Mouse (Mus musculus): ENCODE data around the gene Loxl4. TPM values are rescaled to one million over a fixed set of nuclear protein-coding genes. Genes with fewer than 3 reads are reported as not detected.

Gene Loxl4
- polyA plus RNA-seq, 1 experiment, result 0.08 TPM

- Histone ChIP-seq H3K27ac (ENCODE audit: insufficient read depth, low read length) (no peak overlapping the region), H3K4me1 (ENCODE audit: control insufficient read depth, insufficient read depth, low read length) (no peaks in the 10 kb centered on the region), H3K4me3 (ENCODE audit: insufficient read depth, low read length) (no peak overlapping the region)
- TF ChIP-seq POLR2A (IDR thresholded peaks at IDR 0.05; ENCODE audit: extremely low read depth, insufficient read depth, low read length) (no peak), CTCF (IDR thresholded peaks at IDR 0.05; ENCODE audit: extremely low read depth, insufficient read depth, low read length) (no peak)
Measured at GRCm38 (mm10) chr19:42580701-42581100, 31.9 kb downstream of the Loxl4 start.

DNA sequence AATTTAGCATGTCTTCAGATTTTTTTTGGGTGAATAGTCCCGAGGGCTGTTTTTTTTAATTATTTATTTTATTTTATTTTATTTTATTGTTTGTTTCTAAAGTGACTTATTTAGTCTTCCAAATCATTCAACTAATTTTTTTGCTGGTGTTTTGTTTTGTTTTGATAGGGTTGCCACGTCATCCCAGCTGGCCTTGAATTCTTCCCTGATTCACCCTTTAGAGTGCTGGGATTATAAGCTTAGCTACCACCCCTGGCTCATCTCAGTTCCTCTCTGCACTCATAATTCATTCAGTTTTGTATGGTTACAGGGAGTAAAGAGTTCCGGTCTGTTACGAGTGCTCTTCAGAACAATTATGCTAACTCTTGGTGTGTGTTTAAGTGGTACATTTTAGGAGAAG is 34.0 kb downstream of the Loxl4 start:
- Histone ChIP-seq H3K4me3 (ENCODE audit: insufficient read depth, low read length) (no peak overlapping the region), H3K4me1 (ENCODE audit: control insufficient read depth, insufficient read depth, low read length) (no peaks in the 10 kb centered on the region), H3K27ac (ENCODE audit: insufficient read depth, low read length) (no peak overlapping the region)
- TF ChIP-seq CTCF (IDR thresholded peaks at IDR 0.05; ENCODE audit: extremely low read depth, insufficient read depth, low read length) (no peak), POLR2A (IDR thresholded peaks at IDR 0.05; ENCODE audit: extremely low read depth, insufficient read depth, low read length) (no peak)

DNA sequence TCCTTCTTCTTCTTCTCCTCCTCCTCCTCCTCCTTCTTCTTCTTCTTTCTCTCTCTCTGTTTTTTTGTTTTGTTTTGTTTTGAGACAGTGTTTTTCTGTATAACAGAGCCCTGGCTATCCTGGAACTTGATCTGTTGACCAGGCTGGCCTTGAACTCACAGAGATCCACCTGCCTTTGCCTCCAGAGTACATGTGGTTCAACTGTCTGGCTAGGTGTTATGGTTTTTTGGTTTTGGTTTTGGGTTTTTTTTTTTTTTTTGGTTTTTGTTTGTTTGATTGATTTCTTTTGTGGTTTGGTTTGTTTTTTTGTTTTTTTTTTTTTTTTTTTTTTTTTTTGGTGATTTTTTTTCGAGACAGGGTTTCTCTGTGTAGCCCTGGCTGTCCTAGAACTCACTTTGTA is 35.8 kb downstream of the Loxl4 start:
- H3K27ac ChIP-seq (ENCODE audit: insufficient read depth, low read length), result no peak overlapping the region
- TF ChIP-seq POLR2A (IDR thresholded peaks at IDR 0.05; ENCODE audit: extremely low read depth, insufficient read depth, low read length), result no peak
- no peaks in the 10 kb centered on the region for H3K4me1 ChIP-seq (ENCODE audit: control insufficient read depth, insufficient read depth, low read length)
- no peak overlapping the region for H3K4me3 ChIP-seq (ENCODE audit: insufficient read depth, low read length)

DNA sequence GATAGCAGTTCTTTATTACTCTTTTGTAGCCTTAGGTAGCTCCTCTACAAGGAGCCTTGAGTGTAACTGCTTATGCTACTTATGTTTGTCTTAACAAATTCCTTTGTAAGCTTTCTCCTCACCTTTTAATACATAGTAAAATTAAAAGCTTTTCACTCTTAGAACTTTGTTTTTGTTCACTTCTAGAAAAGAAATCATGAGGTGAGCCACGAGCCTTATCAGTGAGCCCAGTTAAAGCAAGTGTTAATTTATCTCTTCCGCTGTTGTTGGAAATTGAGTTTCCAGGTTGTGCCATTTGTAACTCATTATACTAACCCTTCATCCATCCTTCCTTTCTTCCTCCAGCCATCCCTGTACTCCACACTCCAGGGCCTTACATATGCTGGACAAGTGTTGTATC is 37.3 kb downstream of the Loxl4 start:
- Histone ChIP-seq H3K4me3 (ENCODE audit: insufficient read depth, low read length) (no peak overlapping the region), H3K27ac (ENCODE audit: insufficient read depth, low read length) (no peak overlapping the region), H3K4me1 (ENCODE audit: control insufficient read depth, insufficient read depth, low read length) (peaks cover 1% of the 10 kb centered on the region; the same call in 1 of the 2 replicates)
- no peak for TF ChIP-seq CTCF (IDR thresholded peaks at IDR 0.05; ENCODE audit: extremely low read depth, insufficient read depth, low read length)
- no peak for TF ChIP-seq POLR2A (IDR thresholded peaks at IDR 0.05; ENCODE audit: extremely low read depth, insufficient read depth, low read length)

DNA sequence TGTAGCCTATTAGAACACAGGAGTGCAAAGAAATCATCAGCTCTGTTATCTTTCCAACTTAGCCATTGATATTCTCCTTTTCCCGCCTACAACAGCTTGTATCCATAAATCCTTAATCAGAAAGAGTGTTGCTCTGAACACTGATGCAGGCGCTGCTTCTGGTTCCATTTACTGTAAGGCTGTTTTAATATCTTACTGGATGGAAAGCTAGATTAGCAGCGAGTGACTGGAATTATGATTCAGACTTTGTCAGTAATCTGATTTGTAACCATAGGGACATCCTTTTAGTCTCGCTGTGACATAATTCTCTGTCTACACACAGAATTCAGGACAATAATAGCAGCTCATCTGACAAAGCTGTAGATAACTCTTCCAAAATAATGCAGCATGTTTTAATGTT is 41.3 kb downstream of the Loxl4 start:
- no peak for TF ChIP-seq POLR2A (IDR thresholded peaks at IDR 0.05; ENCODE audit: extremely low read depth, insufficient read depth, low read length)
- no peak for TF ChIP-seq CTCF (IDR thresholded peaks at IDR 0.05; ENCODE audit: extremely low read depth, insufficient read depth, low read length)
- H3K27ac ChIP-seq (ENCODE audit: insufficient read depth, low read length), result no peak overlapping the region
- peaks cover 4% of the 10 kb centered on the region; the same call in 1 of the 2 replicates for H3K4me1 ChIP-seq (ENCODE audit: control insufficient read depth, insufficient read depth, low read length)
- no peak overlapping the region for H3K4me3 ChIP-seq (ENCODE audit: insufficient read depth, low read length)

DNA sequence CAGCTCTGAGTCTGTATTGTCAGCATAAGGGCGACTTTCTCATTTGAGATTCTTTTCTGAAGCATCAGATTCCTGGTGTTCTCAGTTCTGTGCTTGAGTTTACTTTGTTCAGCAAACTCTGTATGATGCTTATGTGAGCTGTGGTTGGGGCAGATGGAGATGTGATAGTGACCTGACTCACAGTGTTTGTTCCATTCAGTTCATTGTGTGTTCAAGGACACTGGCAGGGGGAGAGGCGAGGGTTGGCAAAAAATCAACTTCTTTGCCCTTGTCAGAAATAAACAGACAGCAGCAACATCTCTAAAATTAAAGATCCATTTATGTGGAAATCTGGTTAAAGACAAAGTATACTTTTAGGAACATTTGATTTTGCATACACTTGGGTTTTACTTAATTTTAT is 43.5 kb downstream of the Loxl4 start:
- TF ChIP-seq CTCF (IDR thresholded peaks at IDR 0.05; ENCODE audit: extremely low read depth, insufficient read depth, low read length) (no peak), POLR2A (IDR thresholded peaks at IDR 0.05; ENCODE audit: extremely low read depth, insufficient read depth, low read length) (no peak)

DNA sequence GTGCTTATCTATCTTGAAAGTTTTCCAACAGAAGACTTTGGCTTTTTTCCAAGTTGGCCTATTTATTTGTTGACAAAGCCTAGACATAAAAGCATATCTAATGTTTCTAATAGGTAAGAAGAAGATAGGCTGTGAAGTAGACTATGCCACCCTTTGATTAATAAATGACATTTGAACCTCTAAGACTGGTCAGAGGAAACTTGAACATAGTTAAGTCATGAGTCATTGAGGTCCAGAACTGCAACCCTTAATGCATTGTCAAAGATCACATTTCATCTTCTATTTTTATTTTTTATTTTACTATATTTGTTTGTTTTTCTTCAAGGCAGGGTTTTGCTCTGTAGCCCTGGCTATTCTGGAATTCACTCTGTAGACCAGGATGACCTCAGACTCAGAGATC is 45.6 kb downstream of the Loxl4 start:
- H3K4me3 ChIP-seq (ENCODE audit: insufficient read depth, low read length), result no peak overlapping the region
- TF ChIP-seq CTCF (IDR thresholded peaks at IDR 0.05; ENCODE audit: extremely low read depth, insufficient read depth, low read length), result no peak
- TF ChIP-seq POLR2A (IDR thresholded peaks at IDR 0.05; ENCODE audit: extremely low read depth, insufficient read depth, low read length), result no peak
- peaks cover 4% of the 10 kb centered on the region; the same call in 1 of the 2 replicates for H3K4me1 ChIP-seq (ENCODE audit: control insufficient read depth, insufficient read depth, low read length)
- H3K27ac ChIP-seq (ENCODE audit: insufficient read depth, low read length), result no peak overlapping the region

More for the DNA sequence above, 43.5 kb downstream of the Loxl4 start:
- H3K4me3 ChIP-seq (ENCODE audit: insufficient read depth, low read length), result no peak overlapping the region
- no peak overlapping the region for H3K27ac ChIP-seq (ENCODE audit: insufficient read depth, low read length)
- H3K4me1 ChIP-seq (ENCODE audit: control insufficient read depth, insufficient read depth, low read length), result peaks cover 4% of the 10 kb centered on the region; the same call in 1 of the 2 replicates

DNA sequence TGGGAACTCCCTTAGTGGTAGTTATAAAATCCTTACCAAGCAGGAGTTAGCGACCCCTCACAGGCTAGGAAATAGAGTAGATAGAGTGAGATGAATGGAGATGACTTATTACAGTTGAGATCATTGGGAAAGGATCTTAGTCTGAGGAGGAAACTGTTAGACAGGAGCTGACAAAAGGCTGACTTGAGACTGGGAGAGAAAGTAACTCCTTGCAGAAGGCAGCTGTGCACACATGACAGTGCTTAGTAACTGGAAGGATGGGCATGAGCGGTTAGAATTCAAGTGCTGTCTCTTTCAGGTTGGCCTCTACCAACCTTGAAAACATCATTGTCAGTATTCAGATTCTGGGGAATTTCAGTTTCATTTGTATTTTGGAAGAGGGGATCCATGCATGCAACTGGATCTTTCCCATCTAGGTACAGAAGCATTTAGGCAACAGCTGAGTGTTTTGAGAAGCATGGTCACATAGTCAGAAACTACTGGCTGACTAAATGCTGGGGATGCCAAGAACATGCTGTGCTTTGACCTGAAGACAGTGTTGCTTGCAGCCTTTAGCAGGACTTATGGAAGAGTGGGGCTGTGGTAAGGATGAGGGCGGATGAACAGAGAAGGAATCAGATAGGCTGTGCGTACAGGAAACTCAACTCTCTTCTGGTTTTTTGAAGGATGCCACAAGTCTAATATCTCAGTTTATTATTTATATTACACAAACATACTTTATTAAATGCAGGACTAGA is 46.2 kb downstream of the Loxl4 start:
- H3K4me1 ChIP-seq (ENCODE audit: control insufficient read depth, insufficient read depth, low read length), result peaks cover 4% of the 10 kb centered on the region; the same call in 1 of the 2 replicates
- no peak overlapping the region for H3K4me3 ChIP-seq (ENCODE audit: insufficient read depth, low read length)
- TF ChIP-seq CTCF (IDR thresholded peaks at IDR 0.05; ENCODE audit: extremely low read depth, insufficient read depth, low read length) (no peak), POLR2A (IDR thresholded peaks at IDR 0.05; ENCODE audit: extremely low read depth, insufficient read depth, low read length) (no peak)
- H3K27ac ChIP-seq (ENCODE audit: insufficient read depth, low read length), result no peak overlapping the region

GRCm38 (mm10) chr19:42563726-42564270 is 48.8 kb downstream of the Loxl4 start:
- Histone ChIP-seq H3K4me3 (ENCODE audit: insufficient read depth, low read length) (no peak overlapping the region), H3K4me1 (ENCODE audit: control insufficient read depth, insufficient read depth, low read length) (no peaks in the 10 kb centered on the region; the same call in 1 of the 2 replicates), H3K27ac (ENCODE audit: insufficient read depth, low read length) (no peak overlapping the region)
- no peak for TF ChIP-seq POLR2A (IDR thresholded peaks at IDR 0.05; ENCODE audit: extremely low read depth, insufficient read depth, low read length)
- no peak for TF ChIP-seq CTCF (IDR thresholded peaks at IDR 0.05; ENCODE audit: extremely low read depth, insufficient read depth, low read length)

DNA sequence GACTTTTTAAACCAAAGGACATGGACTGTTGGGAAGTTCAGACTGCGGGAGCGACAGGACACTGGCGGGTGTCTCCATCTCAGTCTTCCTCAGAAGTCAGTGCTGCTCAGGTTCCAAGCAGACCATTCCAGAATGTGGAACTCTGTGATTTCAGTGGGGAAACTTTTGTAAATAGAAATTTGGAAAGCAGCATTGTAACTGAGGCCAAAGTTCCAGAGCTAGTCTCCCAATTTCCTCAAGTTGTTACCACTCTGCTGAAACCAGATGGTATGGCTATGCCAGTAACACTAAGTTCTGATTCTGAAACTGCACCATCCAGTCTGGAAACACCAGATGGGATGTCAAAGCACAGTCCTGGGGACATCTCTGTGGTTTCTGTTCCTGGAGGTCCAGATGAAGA is 49.6 kb downstream of the Loxl4 start:
- no peak for TF ChIP-seq POLR2A (IDR thresholded peaks at IDR 0.05; ENCODE audit: extremely low read depth, insufficient read depth, low read length)
- no peak for TF ChIP-seq CTCF (IDR thresholded peaks at IDR 0.05; ENCODE audit: extremely low read depth, insufficient read depth, low read length)
- Histone ChIP-seq H3K27ac (ENCODE audit: insufficient read depth, low read length) (no peak overlapping the region), H3K4me3 (ENCODE audit: insufficient read depth, low read length) (no peak overlapping the region), H3K4me1 (ENCODE audit: control insufficient read depth, insufficient read depth, low read length) (no peaks in the 10 kb centered on the region)
